Mouse (Mus musculus): ENCODE data around the gene Cdkn2d. TPM values are rescaled to one million over a fixed set of nuclear protein-coding genes. Genes with fewer than 3 reads are reported as not detected.

The Cdkn2d gene
- polyA plus RNA-seq, 1 experiment from 2014 or later = 74.3 TPM

DNA sequence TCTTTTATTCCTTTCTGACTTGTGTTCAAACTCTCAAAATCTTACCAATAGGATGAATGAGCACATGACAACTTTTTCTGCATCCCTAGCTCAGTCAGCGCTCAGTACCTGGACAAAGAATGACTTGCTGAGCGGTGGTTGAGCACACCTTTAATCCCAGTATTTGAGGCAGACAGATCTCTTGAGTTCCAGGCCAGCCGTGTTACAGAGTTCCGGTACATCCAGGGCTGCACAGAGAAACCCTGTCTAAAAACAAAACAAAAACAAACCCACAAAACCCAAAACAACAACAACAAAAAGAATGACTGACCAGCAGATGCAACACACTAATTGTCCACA is 29.0 kb upstream of the Cdkn2d start:
- no peak for TF ChIP-seq CTCF (IDR thresholded peaks at IDR 0.05; ENCODE audit: low read depth)
- H3K27ac ChIP-seq (ENCODE audit: low read depth) = 0 out of 2 replicates have a peak overlapping the region, but pooled peaks have one; percentile 73
- ATAC-seq (peak; percentile 30), DNase-seq (no peak)
- peaks cover 22% of the 10 kb centered on the region for H3K4me1 ChIP-seq (ENCODE audit: insufficient read depth)
- H3K27me3 ChIP-seq (ENCODE audit: insufficient read depth, low read length) = no peaks in the 10 kb centered on the region
- H3K9ac ChIP-seq (replicated peaks) = peak overlapping the region; percentile 32; the same call in 1 of the 2 replicates
- WGBS (ENCODE audit: insufficient replicate concordance) = 30% methylated on average over 4 of the region's 4 CpGs
- peak overlapping the region; percentile 76 for H3K4me2 ChIP-seq (ENCODE audit: low read depth, low read length)
- peak overlapping the region; percentile 62 for H3K4me3 ChIP-seq (ENCODE audit: low read depth, low read length)
- H3K36me3 ChIP-seq (replicated peaks; ENCODE audit: insufficient read depth, low read length) = no peaks in the 10 kb centered on the region; the same call in 1 of the 2 replicates
- no peaks in the 10 kb centered on the region for H3K9me3 ChIP-seq (ENCODE audit: low read length)

DNA sequence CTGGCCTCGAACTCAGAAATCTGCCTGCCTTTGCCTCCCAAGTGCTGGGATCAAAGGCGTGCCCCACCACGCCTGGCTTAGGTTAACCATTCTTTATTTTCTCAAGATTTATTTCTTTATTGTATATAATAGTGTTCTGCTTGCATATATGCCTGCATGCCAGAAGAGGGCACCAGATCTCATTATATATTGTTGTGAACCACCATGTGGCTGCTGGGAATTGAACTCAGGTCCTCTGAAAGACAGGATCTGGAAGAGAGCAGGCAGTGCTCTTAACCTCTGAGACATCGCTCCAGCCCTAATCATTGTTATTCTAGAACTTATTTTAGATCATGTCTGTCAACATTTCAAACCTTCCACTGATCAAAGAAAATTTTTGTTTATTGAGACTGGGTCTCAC is 28.3 kb upstream of the Cdkn2d start:
- DNase-seq = no peak
- H3K4me3 ChIP-seq (ENCODE audit: low read depth, low read length) = no peak overlapping the region
- H3K27me3 ChIP-seq (ENCODE audit: insufficient read depth, low read length) = no peaks in the 10 kb centered on the region
- H3K27ac ChIP-seq (ENCODE audit: low read depth) = no peak overlapping the region
- ATAC-seq = no peak
- WGBS (ENCODE audit: insufficient replicate concordance) = 91% methylated on average over 4 of the region's 4 CpGs
- H3K4me1 ChIP-seq (ENCODE audit: insufficient read depth) = peaks cover 27% of the 10 kb centered on the region
- no peak for TF ChIP-seq CTCF (IDR thresholded peaks at IDR 0.05; ENCODE audit: low read depth)
- TF ChIP-seq EP300 (IDR thresholded peaks at IDR 0.05; ENCODE audit: low read depth) = no peak
- H3K4me2 ChIP-seq (ENCODE audit: low read depth, low read length) = no peak overlapping the region
- H3K36me3 ChIP-seq (replicated peaks; ENCODE audit: insufficient read depth, low read length) = no peaks in the 10 kb centered on the region; the same call in 1 of the 2 replicates
- no peak overlapping the region for H3K9ac ChIP-seq (replicated peaks)
- H3K9me3 ChIP-seq (ENCODE audit: low read length) = no peaks in the 10 kb centered on the region

DNA sequence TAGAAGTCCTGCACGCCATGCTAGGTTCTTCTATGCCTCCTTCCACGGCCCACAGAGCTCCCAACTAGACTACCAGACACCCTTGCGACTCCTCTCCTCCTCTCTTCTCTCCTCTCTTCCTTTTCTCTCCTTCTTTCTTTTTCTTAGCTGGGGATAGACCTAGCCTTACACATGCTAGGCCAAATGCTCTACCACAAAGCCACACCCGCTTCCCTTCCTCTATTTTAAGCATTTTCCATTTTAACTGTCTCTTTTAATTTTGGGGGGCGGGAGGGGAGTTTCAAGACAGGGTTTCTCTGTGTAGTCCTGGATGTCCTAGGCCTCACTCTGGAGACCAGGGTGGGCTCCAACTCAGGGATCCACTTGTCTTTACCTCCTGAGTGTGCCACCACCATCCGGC is 27.6 kb upstream of the Cdkn2d start:
- H3K9ac ChIP-seq (replicated peaks) = no peak overlapping the region
- H3K9me3 ChIP-seq (ENCODE audit: low read length) = no peaks in the 10 kb centered on the region
- H3K4me3 ChIP-seq (ENCODE audit: low read depth, low read length) = no peak overlapping the region
- H3K27me3 ChIP-seq (ENCODE audit: insufficient read depth, low read length) = no peaks in the 10 kb centered on the region
- no peaks in the 10 kb centered on the region; the same call in 1 of the 2 replicates for H3K36me3 ChIP-seq (replicated peaks; ENCODE audit: insufficient read depth, low read length)
- WGBS (ENCODE audit: insufficient replicate concordance) = 56% methylated on average over 6 of the region's 6 CpGs
- H3K4me2 ChIP-seq (ENCODE audit: low read depth, low read length) = no peak overlapping the region
- TF ChIP-seq CTCF (IDR thresholded peaks at IDR 0.05; ENCODE audit: low read depth) (no peak), EP300 (IDR thresholded peaks at IDR 0.05; ENCODE audit: low read depth) (no peak)
- DNase-seq (no peak), ATAC-seq (no peak)
- H3K27ac ChIP-seq (ENCODE audit: low read depth) = 0 out of 2 replicates have a peak overlapping the region, but pooled peaks have one; percentile 3
- peaks cover 30% of the 10 kb centered on the region for H3K4me1 ChIP-seq (ENCODE audit: insufficient read depth)

- Histone ChIP-seq H3K4me1 (ENCODE audit: insufficient read depth) (peaks cover 26% of the 10 kb centered on the region), H3K9me3 (ENCODE audit: low read length) (no peaks in the 10 kb centered on the region), H3K4me3 (ENCODE audit: low read depth, low read length) (no peak overlapping the region), H3K9ac (replicated peaks) (no peak overlapping the region), H3K4me2 (ENCODE audit: low read depth, low read length) (no peak overlapping the region), H3K27me3 (ENCODE audit: insufficient read depth, low read length) (peaks cover 12% of the 10 kb centered on the region), H3K27ac (ENCODE audit: low read depth) (peak overlapping the region; percentile 29; the same call in 1 of the 2 replicates), H3K36me3 (replicated peaks; ENCODE audit: insufficient read depth, low read length) (no peaks in the 10 kb centered on the region)
- TF ChIP-seq EP300 (IDR thresholded peaks at IDR 0.05; ENCODE audit: low read depth) (no peak), CTCF (IDR thresholded peaks at IDR 0.05; ENCODE audit: low read depth) (no peak)
- ATAC-seq (no peak), DNase-seq (no peak)
- WGBS (ENCODE audit: insufficient replicate concordance) = 49% methylated on average over 7 of the region's 7 CpGs
Measured at GRCm38 (mm10) chr9:21316696-21317095, 25.5 kb upstream of the Cdkn2d start.

DNA sequence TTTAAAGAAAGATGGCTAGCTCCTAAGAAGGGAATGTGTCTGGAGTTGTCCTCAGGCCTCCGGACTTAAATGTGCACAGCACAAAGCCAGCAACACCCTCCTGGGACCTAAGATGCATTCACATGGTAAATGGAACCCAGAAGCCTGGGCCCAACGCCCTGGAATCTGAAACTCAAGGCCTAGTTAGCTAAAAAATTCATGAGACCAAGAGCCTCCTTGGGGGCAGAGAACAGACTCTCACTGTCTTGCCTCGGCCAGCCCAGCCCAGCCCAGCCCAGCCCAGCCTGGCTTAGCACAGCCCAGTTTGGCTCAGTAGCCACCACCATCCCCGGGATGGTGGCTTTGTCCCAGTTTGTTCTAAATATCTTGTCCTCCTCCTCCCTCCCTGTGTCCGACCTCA is 24.2 kb upstream of the Cdkn2d start:
- DNase-seq (no peak), ATAC-seq (no peak)
- 57% methylated on average over 5 of the region's 5 CpGs for WGBS (ENCODE audit: insufficient replicate concordance)
- Histone ChIP-seq H3K36me3 (replicated peaks; ENCODE audit: insufficient read depth, low read length) (no peaks in the 10 kb centered on the region), H3K27me3 (ENCODE audit: insufficient read depth, low read length) (peaks cover 13% of the 10 kb centered on the region), H3K4me1 (ENCODE audit: insufficient read depth) (peaks cover 17% of the 10 kb centered on the region), H3K9me3 (ENCODE audit: low read length) (no peaks in the 10 kb centered on the region), H3K4me2 (ENCODE audit: low read depth, low read length) (no peak overlapping the region), H3K9ac (replicated peaks) (no peak overlapping the region), H3K27ac (ENCODE audit: low read depth) (no peak overlapping the region), H3K4me3 (ENCODE audit: low read depth, low read length) (no peak overlapping the region)
- TF ChIP-seq EP300 (IDR thresholded peaks at IDR 0.05; ENCODE audit: low read depth) (no peak), CTCF (IDR thresholded peaks at IDR 0.05; ENCODE audit: low read depth) (no peak)

DNA sequence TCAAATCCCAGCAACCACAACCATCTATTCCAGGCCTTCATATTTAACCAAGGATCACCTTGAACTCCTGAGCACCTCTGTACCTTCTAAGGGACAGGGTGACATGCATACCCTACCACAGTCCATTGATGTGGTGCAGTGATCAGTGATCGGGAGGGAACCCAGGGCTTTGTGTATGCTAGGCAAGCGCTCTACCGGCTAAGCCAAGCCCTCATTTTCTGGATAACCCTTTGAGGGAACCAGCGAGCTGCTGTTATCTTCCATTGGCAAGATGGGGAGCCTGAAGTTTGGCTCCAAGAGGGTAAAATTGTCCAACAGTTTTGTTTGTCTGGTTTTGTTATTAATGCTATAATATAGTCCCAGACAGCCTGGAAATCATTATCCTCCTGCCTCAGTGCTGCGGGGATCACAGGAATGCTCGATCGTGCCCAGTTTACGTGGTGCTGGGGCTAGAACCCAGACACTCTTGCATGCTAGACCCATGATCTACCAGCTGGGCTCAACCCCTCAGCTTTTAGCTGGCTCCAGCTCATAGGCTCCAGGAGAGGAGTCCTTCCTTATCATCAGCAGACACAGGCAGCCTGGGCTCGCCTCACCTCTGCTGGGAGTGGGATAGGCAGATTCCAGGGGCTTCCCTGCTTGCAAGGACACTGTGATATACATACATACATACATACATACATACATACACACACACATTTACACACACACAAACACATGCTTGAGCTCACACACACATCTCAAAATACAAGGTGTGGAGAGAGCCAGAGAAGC is 23.3 kb upstream of the Cdkn2d start:
- H3K9ac ChIP-seq (replicated peaks) = no peak overlapping the region
- H3K9me3 ChIP-seq (ENCODE audit: low read length) = no peaks in the 10 kb centered on the region
- H3K4me2 ChIP-seq (ENCODE audit: low read depth, low read length) = no peak overlapping the region
- H3K27me3 ChIP-seq (ENCODE audit: insufficient read depth, low read length) = peaks cover 13% of the 10 kb centered on the region
- ATAC-seq (peak; percentile 49), DNase-seq (no peak)
- H3K36me3 ChIP-seq (replicated peaks; ENCODE audit: insufficient read depth, low read length) = no peaks in the 10 kb centered on the region
- WGBS (ENCODE audit: insufficient replicate concordance) = 75% methylated on average over 9 of the region's 9 CpGs
- no peak for TF ChIP-seq CTCF (IDR thresholded peaks at IDR 0.05; ENCODE audit: low read depth)
- TF ChIP-seq EP300 (IDR thresholded peaks at IDR 0.05; ENCODE audit: low read depth) = no peak
- H3K4me1 ChIP-seq (ENCODE audit: insufficient read depth) = peaks cover 13% of the 10 kb centered on the region
- no peak overlapping the region for H3K27ac ChIP-seq (ENCODE audit: low read depth)
- no peak overlapping the region for H3K4me3 ChIP-seq (ENCODE audit: low read depth, low read length)

All from liver, postnatal 0 days (tissue).